Mouse (Mus musculus): Measurements from ENCODE around the gene Sos1.

DNA sequence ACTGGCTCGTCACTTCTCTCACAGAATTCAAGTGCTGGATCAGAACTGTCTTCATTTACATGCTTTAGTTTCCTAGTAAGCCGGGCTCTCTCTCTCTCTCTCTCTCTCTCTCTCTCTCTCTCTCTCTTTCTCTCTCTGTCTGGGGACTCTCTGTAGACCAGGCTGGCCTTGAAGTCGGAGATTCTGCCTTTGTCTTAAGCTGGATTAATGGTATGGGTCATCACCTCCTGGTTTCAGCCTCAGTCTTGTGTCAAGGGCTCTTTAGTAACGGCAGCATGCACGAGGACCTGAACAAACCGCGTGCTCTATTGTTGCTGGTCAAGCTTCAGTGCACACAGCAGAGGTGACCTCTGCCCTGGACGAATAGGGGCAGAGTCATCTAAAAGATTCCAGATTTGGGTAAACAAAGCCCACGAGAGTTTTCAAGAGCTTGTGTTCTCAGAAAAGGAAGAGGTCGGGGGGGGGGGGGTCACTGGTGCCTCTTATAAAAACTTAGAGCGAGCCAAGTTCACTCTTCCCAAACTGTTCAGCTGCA lies 133.6 kb downstream of the Sos1 start:
- TF ChIP-seq CTCF (IDR thresholded peaks at IDR 0.05; ENCODE audit: extremely low read depth, insufficient read depth, low read length) (no peak), POLR2A (IDR thresholded peaks at IDR 0.05; ENCODE audit: extremely low read depth, insufficient read depth, low read length) (no peak)
